Mouse (Mus musculus) R1 (cell line): ENCODE results near the gene Htr2b.
A peak's percentile ranks its signal among the peaks of the same experiment; 100 is the strongest.

Experiments used
- DNase-seq: peaks from one replicate; pipeline ENCODE4 v3.0.0-alpha.2; 2018; ENCODE audit warnings: low read depth, low spot score

Htr2b gene

GRCm38 (mm10) chr1:86094413-86094812 is 17.4 kb downstream of the Htr2b start:
- no peak for DNase-seq

DNA sequence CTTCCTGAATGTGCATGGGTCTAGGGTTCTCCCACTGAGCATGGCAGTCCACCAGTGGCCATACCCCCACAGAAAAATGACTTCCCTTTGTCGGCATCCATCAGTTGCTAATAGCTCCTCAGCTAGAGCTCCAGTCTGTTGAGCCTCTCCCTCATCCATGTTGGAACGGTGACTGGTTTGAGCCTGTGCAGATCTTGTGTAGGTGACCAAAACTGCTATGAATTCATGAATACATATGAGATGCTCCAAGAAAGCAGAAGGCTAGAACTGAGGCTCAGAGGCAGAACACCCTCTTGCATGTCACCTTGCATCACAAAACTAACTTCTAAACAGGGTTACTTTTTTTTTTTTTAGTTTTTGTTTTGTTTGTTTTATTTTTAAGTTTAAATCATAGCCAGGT is 35.2 kb downstream of the Htr2b start:
- no peak for DNase-seq

DNA sequence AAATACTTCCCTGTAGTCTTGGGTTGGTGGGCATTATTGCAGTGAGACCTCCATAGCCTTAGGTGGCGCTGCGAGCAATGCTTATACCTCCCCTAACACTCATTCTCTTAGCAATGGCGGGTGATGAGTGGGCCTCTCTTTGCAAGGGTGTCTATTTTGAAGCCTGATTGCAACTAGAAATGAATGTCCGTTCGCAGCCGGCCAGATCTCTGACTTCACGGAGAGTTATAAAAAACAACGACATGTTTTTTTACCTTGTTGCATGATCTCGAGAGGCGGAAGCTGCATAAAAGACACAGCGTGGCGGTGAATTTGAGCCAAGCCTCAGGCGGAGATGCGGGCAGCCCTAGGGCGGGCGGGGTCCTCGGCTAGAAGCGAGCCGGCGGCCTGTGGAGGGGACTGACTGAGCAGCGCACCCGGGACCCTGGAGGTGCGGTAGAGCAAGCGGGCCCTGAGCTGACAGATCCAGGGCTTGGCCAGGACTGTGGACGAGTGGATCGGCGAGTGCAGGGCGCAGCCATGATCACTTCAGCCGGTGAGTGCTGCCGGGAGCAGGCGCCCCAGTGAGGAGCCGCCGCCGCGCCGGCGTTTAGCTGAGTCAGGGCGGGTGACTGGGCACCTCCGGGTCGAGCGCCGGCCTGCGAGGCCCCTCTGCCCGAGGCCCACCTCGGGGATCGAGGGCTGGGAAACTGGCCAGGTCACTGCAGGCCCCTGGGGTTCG is 47.3 kb downstream of the Htr2b start, which contains the start of gene Psmd1:
Gene Psmd1 (plus strand): TSS at position 117 of the 721 bp plus-strand sequence.
- peak; percentile 97 for DNase-seq

DNA sequence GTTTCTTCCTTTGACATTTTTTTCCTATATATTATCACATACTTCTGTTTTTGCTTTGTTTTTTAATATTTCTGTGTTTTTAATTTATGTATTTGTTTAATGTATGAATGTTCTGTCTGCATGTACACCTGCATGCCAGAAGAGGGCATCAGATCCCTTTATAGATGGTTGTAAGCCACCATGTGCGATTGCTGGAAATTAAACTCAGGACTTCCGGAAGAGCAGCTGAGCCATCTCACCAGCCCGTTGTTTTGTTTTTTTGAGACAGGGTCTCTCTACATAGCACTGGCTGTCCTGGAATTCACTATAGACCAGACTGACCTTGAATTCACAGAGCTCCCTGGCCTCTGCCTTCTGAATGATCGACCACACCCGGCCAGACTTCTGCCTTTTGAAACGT is 49.2 kb downstream of the Htr2b start:
- peak; percentile 84 for DNase-seq

DNA sequence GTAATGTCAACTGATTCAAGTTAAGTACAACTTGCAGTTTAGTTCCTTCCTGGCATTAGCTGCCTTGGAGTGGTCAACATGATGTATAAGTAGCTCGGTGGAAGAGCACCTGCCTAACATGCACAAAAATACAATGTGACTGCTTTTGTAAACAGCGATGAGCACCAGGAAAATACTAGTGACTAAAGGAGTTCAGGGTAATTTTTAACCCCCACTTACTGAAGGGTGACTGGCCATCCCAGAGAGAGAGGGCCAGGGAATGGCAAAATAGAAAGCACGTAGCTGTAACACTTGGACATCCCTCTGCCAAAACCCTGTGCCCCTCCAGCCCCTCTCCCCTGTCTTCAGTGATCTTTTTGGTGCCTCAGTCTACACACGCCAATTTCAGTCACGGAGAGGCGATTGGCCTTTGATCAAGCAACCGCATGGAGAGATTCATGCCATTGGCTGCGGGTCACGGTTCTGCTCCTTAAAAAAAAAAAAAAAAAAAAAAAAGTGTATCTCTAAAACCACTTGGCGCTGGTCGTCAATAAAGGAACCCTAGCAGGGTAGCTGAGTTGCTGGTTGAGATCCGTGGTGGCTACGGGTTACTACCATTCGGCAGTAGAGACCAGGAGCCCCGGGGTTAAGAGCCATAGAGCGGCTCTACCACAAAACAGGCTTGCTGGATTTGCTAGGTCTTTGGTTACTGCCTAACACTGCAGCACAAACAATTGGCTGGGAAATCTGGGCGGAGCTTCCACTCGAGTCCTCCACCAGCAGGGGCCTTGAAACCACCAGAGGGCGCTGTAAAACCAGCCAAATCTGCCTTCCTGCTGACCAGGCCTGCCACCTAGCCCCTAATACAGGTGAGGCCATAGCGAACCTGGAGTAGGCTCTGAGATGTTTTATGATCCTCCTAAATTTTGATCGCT is 52.7 kb downstream of the Htr2b start:
- DNase-seq = peak; percentile 97

GRCm38 (mm10) chr1:86056284-86056683 is 55.5 kb downstream of the Htr2b start:
- no peak for DNase-seq

DNA sequence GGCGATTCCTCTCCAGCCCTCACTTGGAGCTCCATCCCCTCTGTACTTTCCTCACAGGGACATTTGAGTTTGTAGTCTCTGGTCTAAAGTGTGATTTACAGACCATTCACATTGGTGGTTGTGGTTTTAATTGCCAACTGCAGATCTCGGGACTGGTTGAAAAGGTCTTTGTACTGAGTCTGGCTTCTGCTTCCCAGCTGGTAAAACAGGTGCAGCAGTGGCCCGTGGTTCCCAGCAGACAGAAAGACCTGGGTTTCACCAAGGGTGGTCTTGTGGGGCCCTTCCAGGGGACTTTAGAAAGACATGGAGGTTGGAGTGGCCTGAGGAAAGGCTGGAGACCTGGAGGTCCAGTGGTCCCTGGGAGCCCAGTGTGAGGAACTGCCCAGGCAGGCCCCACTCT is 56.8 kb downstream of the Htr2b start:
- no peak for DNase-seq

- DNase-seq = no peak
Measured at GRCm38 (mm10) chr1:86053198-86053921, 58.4 kb downstream of the Htr2b start.
